Mouse (Mus musculus) v-Abl transformed pro-B cells (cell line): ENCODE results near the gene Snrnp70.

Experiments
- in situ Hi-C, 2 experiments: fragments of 400-800 bp; cut with MboI; formaldehyde crosslinking; loops; one replicate each; pipeline ENCODE4 v1.15.1; 2025; ENCODE audit not compliant: unreplicated experiment in 2 of 2

Snrnp70 gene

DNA sequence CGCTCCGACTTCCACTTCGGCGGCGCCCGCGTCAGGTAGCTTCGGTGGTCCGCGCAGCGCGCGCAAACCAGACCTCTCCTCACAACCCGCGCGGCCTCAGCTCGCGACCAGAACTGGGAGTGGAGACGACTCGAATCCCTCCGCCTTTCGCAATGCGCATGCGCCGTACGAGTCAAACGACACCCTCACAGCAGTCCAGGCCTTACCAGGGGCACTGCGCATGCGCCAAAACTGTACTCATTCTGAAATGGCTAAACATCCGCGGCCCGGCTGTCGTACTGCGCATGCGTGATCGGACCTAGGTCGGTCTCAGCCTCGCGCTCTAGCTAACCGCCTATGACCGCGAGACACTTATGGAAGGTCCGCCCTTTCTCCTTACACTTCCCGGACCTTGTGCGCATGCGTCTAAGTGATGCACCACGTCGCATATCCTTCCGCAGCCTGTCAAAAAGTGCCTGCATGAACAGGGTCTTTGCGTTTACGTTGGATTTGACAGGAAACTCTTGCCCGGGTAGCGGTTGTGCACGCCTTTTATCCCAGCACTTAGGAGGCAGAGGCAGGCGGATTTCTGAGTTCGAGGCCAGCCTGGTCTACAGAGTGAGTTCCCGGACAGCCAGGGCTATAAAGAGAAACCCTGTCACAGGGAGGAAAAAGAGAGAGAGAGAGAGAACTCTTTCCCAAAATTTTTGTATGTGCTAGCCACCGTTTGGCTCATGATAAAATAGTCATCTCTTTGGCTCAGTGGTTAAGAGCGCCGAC is at the start of gene Snrnp70:
Gene Snrnp70 (minus strand): TSS at position 165 of the 759 bp plus-strand sequence.
- in situ Hi-C loops, result loop anchor here in 1 of 2 experiments (5.0 kb wide), 1 partner anchor 88 kb away; no protein-coding TSS in a partner anchor

DNA sequence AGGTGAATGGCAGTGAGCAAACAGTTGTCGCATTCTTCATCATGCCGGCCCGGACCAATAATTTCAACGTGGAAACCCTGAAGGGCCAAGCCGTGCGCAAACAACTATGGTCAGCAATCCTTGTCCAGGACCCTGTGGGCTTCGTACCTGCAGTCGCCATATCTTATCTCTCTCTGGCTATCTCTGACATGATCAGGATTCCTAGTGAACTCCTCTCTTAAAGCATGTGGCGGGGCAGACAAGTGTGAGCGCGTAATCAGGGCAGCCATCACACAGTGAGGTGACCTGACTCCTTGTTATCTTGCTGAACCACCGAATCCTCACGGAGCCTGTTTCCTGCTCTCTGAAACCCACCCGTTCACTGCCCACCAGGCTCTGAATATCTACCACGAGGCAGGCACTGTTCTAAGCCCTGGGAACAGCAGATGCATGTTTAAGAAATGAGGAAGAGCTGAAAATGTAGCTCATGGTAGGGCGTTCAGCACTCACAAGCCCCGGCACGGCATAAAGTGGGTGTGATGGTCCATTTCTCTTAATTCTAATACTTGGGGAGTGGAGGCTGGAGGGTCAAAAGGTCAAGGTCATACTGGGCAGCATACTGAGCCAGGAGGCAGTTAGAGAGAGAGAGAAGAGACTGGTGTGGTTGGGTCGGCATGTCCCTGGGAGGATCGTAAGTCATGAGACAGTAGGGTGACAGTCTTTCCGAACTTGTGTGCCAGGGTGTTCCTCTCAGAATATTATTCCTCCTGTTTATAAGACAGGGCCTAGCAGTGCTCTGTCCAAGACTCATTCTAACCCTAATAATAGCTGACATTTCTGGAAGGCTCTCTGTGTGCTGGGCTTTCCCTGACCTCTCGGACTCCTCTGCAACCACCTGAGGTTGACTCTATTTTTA is 48.2 kb upstream of the Snrnp70 start:
- in situ Hi-C loops, result no loop called here

DNA sequence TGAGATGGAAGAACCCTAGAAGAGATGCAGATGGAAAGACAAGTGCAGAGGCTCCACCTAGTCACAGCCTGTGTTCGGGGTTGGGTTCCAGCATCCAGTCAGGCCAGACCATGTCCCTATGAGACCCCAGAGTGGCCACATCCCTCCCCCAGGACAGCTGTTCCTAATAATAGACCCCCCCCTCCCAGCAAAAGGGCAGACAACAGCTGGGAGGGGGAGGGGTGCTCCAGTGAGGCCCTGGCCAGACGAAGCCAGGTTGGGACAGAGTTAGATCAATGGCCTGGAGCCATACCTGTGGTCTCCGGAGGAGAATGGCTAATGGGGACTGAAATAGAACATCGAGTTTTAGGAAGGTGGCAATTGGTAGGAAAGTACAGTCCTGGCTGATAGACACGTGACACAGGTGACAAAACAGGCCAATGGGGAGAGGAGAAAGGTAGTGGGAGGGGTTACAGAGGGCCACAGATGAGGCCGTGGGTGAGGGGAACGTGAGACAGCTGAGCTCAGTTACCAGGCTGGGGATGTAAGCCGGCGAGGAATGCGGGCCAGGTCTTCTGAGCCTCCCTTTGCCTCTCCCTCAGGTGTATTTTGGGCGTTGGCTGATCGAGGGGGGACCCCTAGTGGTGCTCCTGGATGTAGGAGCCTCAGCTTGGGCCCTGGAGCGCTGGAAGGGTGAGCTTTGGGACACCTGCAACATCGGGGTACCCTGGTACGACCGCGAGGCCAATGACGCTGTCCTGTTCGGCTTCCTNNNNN is 42.2 kb upstream of the Snrnp70 start, which contains the start of gene Ruvbl2:
Gene Ruvbl2 (minus strand): TSS at position 576 of the 756 bp plus-strand sequence.
- in situ Hi-C loops, result no loop called here

DNA sequence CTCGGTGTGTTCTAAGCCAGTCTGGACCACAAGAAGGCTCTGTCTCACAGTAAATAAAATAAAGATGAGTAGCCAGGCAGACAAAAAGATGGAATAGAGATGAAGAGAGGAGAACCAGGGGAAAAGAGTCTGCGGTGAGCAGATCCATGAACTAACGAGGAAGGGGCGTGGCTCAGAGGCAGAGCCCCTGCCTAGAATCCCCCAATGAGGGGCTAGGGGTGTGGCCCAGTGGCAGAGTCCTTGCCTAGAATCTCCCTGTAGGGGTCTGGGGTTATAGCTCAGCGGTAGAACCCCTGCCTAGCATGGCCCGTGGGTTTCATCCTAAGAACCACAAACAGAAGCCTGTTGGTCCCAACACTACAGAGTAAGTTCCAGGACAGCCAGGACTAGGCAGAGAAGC is 41.5 kb upstream of the Snrnp70 start:
- in situ Hi-C loops, result no loop called here

DNA sequence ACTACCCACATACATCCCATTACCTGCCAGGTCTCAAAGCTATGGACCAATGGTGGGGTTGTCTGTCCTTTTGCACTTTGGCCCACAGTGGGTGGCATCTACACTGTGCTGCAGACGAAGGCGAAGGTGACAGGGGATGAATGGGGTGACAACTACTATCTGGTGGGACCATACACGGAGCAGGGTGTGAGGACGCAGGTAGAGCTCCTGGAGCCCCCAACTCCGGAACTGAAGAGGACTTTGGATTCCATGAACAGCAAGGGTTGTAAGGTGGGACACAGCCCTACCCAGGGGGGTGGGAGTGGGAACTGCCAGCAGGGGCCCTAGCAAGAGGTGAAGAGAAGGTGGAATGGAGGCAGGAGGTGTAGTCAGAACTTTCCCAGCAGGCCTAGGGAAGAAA is 40.9 kb upstream of the Snrnp70 start:
- in situ Hi-C loops, result no loop called here

DNA sequence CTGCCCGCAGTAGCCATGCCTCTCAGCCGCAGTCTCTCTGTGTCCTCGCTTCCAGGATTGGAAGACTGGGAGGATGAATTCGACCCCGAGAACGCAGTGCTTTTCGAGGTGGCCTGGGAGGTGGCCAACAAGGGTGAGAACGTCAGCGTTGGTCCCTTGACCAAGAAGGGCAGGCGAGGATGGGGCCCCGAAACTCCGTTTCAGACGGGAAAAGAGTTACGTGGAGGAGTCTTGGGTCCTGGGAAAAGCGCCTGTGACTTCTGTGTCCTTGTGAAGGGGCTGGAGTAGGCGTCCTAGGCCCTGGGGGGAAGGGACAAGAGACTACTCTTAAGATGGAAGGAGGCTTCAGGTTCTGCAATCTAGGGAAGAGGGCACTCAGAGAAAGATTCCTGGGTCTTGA is 39.5 kb upstream of the Snrnp70 start:
- in situ Hi-C loops, result no loop called here

DNA sequence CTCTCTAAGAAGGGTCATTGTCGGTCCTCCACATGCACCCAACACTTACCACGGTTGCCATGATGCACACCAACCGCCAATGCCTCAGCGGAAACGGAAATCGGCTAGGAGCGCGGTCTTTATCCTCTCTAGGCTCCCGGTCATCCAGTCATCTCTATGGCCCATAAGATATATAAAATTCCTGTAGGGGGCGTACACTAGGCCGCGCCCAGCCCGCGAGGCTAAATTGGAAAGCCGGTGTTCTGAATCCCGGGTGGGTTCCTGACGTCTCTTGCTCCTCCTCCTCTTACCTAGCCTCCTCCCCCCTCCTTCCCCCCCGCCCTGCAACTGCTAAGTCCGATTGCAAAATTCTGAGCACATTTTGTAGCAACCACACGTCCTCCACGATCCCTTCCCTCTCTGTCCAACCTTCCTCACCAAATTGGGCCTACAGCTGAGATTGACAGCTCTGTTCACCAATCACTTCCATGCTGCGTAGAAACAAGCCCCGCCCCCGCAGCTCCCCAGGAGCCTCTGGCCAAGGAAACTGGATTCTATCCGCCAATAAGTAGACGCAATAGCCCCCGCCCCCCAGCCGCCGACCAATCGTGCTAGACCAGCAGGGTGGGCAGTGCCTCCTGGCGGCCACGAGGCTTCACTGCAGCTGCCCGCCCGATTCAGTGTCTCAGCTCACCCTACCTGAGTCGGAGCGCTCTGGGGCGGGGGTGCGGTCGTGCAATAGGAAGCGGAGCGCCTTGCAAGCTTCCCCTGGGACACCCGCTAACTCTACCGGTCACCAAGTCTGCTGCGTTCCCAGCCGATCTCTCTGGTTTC is 38.9 kb upstream of the Snrnp70 start, which contains the start of gene Gys1:
Gene Gys1 (plus strand): TSS at position 642 of the 813 bp plus-strand sequence.
- in situ Hi-C loops, result no loop called here

DNA sequence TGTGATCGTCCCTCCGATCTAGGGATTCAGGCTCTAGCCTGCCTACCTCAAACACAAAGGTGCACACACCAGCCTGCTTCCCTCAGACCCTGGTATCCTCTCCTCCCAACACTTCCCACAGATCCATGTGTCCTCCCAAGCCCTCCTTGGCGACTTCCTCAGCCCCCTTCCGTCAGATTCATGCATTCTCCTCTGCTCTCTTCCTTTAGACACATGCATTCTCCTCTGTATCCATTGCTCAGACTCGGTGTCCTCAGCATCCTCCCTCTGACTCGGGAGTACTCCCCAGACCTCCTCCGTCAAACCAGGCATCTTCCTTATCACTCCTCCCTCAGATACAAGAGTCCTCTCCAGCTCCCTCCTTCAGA is 38.3 kb upstream of the Snrnp70 start:
- in situ Hi-C loops, result no loop called here

DNA sequence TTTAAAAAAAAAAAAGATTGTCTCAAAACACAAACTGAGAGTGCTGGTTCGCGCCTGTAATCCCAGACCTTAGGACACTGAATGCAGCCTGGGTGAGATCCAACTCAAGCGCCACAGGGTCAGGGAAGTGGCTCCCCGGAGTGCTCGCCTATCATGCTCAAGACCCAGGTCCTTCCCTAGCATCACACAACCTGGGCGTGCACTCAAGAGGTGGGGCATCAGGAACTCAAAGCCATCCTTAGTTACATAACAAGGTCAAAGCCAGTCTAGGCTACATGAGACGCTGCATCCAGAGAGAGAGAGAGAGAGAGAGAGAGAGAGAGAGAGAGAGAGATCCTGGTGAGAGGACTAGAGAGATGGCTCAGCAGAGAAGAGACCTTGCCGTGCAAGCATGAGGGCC is 31.0 kb upstream of the Snrnp70 start:
- in situ Hi-C loops, result no loop called here

DNA sequence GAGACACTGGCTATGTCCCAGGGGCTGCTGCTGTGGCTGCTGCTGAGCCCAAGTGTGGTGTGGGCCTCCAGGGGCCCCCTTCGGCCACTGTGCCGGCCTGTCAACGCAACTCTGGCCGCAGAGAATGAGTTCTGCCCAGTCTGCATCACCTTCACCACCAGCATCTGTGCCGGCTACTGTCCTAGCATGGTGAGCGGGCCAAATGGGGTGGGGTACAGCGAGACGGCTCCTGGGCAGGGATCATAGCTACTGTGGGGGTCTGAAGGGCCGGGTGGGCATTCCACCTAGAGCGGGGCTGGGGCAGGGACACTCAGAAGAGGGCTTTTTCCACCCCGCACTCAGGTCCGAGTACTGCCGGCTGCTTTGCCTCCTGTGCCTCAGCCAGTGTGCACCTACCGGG is 25.7 kb upstream of the Snrnp70 start:
- in situ Hi-C loops, result no loop called here

DNA sequence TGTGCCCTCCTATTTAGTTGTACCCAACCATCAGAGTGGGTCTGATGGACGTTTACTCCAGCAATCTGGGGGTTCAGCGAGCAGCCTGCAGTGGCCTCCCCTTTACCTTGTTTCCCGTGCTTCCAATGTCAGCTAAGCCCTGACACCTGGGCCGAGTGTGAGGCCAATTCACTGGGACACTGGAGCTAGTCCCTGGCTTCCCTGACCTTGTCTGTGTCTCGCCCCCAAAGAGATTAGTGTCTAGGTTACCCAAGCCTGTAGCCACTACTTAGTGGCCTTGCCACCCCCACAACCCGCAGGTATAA is 25.0 kb upstream of the Snrnp70 start, which contains the start of gene Lhb:
Gene Lhb (plus strand): TSS at position 206 of the 305 bp plus-strand sequence.
- in situ Hi-C loops, result no loop called here

DNA sequence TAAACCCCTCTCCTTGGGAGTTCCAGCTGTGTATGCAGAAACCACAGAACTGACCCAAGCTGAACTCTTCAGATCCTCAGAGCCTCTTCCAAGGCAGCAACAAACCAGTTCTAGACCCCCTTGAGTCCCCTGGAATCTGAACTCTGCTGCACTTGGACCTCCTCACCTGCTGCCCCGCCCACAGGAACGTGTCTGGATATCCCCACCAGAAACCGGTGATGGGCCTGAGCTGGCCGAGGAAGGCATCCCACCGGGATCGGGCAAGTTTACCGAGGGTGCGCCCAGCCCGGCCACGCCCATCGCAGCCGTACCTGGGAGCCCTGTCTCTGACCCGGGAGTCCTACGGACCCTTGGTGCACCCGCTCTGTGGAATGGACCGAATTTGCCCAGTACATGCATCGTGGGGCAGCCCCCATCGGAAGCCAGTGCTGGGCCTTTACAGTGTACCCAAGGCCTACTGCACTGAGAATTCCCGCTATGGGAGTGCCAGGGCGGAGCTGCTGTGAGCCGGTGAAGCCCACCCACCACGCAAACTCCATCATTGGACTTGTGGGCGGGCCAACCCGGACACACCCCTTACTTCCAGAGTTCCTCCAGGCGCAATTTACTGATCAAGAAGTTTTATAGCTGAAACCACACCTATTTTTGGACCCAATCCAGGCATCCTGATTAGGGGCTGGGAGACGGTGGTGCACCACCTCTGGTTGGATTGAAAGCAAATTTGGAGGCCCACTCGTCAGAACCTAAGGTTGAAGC is 24.5 kb upstream of the Snrnp70 start:
- in situ Hi-C loops, result no loop called here

DNA sequence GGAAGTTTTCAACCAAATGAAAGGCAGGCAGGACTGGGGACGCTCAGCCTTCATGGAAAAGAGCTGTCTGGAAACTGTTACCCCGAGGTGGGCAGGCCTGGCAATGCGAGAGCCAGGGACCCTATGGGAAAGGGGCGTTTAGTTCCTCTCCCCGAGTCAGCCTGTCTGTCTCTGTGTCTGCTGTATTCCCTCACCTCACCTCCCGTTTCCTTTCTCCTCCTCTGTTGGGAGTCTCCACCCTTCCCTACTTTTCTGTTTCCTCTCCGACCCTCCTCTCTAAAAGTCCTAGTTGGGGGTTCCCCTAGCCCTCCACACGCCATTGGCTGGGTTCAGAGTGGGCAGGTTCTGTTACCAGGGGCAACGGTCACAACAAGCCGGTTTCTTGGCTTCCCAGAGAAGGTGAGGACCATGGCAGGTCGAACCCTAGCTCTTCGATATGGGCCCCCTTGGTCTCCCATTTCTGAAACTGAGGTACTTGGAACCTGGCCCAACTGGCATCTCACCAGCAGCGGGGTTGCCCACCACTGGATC is 22.5 kb upstream of the Snrnp70 start:
- in situ Hi-C loops, result no loop called here

DNA sequence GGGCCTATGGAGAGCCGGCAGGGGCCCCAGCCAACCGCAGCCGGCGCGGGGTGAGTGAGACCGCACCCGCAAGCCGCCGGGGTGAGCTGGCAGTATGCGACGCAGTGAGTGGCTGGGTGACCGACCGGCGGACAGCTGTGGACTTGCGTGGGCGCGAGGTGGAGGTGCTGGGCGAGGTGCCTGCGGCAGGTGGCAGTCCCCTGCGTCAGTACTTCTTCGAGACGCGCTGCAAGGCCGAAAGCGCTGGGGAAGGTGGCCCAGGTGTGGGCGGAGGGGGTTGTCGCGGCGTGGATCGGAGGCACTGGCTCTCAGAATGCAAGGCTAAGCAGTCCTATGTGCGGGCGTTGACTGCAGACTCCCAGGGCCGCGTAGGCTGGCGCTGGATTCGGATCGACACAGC is 20.1 kb upstream of the Snrnp70 start:
- in situ Hi-C loops, result no loop called here

DNA sequence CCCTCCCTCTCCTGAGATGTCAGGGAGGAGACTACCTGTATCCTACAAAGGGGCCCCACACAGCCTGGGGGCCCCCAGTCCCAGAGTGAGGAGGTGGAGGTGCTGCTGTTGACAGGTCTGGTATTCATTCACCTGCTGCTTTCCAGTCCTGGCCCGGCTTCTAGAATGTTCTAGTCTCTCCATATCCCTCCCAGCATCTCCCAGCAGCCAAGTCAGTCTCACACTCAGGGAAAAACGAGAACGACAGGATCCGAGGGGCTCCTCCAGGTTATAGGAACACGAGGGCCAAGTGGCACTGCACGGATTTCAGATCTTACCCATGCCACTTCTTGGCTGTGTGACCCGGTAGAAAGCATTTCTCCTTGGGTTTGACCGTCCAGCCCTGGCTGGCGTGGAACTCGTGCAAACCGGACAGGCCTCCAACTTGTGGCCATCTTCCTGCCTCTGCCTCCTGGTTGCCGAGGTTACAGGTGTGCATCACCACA is 19.2 kb upstream of the Snrnp70 start:
- in situ Hi-C loops, result no loop called here

DNA sequence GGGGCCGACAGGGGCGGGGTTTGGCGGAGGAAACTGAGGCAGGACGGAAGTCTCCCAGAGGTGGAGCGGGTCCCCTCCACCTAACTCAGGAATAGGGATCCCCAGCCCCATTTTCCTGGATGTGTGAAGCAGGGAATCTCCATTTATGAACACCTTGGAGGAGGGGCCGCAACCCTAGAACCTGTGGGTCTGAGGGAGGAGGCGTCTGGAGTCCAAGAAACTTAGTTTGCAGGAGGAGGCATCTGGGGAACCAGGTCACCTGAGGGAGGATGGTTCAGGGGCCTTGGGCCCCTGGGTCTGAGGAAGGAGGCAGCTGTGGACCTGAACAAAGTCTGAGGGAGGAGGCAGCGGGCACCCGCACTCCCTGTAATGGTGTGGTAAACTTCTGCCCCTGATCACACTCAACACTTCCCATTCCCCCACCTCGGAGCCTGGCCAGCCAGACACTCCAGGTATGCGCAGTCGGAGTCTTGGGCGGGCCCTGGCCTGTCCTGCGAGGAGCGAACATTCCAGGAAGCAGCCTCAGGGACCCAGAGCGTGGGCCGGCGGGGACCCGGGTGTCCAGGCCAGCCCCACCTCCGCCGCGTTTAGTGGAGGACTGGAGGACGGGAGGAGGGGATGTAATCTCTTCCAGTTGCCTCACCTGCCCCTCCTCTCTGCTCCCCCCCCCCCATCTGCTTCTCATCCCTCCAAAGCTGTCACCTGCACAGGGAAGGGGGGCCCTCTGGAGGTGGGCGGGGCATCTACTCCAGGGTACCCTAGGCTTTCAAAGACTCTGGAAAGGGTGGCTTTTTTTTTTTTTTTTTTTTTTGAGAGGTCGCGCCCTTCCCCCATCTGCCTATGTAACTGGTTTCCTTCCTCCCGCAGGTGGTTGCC is 18.6 kb upstream of the Snrnp70 start:
- in situ Hi-C loops, result no loop called here

DNA sequence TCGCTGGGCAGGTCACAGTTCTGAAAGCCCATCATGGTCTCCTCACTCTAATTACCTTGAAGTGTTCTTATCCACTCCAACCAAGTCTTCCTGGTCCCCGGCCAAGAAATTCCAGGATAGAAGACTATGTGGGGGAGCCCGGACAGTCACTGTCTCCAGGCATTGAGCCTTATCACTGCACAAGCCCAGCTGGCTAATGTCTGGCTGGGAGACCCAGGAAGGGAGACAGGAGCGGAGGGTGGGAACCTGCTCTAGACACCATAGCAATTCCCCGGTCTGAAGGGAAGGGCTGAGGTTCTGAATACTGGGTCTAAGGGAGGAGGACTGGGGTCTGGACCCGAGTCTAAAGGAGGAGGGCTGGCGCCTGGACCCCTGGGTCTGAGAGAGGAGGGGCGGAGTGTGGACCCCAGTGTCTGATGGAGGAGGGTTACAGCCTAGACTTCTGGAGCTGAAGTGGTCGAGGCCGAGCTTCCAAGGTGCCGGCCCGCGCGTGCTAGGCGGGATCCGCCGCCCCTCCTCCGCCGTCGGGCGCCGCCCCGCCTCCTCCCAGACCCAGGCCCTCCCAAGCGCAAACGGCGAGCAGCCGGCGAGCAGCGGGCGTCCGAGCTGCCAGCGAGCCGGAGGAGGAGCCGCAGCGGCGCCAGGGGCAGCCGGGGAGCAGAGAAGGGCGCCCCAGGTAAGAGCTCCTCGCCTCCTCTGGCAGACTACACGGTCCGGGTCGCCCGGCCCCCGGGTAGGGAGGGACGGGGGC is 17.7 kb upstream of the Snrnp70 start, which contains the start of gene Ntf5:
Gene Ntf5 (plus strand): TSS at position 583 of the 751 bp plus-strand sequence.
- in situ Hi-C loops, result no loop called here
